Comparison of ENCODE assay signal across 8 mouse cellular contexts in the genomic region with DNA sequence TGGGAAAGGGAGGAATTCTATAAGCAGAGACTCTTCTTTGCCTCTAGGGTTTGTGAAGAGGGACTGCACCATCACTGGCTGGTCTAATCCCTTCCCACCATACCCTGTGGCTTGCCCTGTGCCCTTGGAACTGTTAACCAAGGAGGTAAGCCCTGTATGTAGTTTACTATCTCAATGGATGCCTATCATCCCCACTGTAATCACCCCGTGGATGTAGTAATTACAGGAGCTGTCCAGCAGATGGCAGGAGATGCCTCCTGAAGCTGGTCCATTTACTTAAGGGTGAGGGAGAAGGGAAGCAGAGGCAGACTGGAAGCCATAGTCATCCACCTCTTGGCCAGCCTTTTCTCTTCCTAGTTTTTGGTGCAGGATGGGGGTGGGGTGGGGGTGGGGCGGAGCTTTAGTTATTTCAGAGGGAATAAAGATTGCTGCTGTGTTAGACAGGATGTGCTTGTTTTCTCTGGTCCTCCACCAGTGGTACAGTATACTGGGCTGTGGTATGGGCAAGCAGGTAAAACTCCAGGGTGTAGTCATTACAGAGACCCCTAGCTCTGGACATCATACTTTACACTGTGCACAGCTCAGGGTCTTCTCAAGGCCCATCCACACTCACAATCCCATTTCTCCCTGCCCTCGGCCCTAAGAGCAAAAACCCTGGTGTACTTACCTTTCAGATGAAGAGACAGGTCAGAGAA. TPM values are rescaled to one million over a fixed set of nuclear protein-coding genes. Genes with fewer than 3 reads are reported as not detected.
DNase-seq lines count a peak whose midpoint lies in the region; ATAC-seq and TF ChIP-seq lines count a peak whose summit lies in the region.

No protein-coding gene starts in this region.

- ATAC-seq in hindbrain, embryonic 12.5 days (ENCODE audit: low FRiP score) = peak; percentile 55
- ATAC-seq in liver, embryonic 11.5 days (replicated peaks; ENCODE audit: low FRiP score) = peak; percentile 53

- H3K27ac ChIP-seq in ES-E14 (ENCODE audit: insufficient read depth, low read depth, low read length, poor library complexity, severe bottlenecking) = no peak overlapping the region
- no peak overlapping the region for H3K27ac ChIP-seq in hindbrain, embryonic 12.5 days
- no peak overlapping the region for H3K27ac ChIP-seq in liver, embryonic 11.5 days (ENCODE audit: low read depth, low read length)

- in situ Hi-C loops in ES-E14 (cut with MboI; ENCODE audit: low sequenced_read_pairs in 2 of 2, unreplicated experiment in 2 of 2) = no loop called here

- DNase-seq in heart, adult 18-20 months = peak; percentile 51 to 59
- no peak for DNase-seq in heart, adult 9 months (ENCODE audit: low spot score in 2 of 2)
- peak; percentile 40 for DNase-seq in ES-E14 (ENCODE audit: low read depth, low spot score)
- peak; percentile 80 to 83 for DNase-seq in cerebellum, postnatal 10 days
- DNase-seq in liver, embryonic 11.5 days (ENCODE audit: low spot score) = no peak
- peak; percentile 47 for DNase-seq in neural tube, embryonic 10.5 days (ENCODE audit: extremely low spot score, low spot score)
- DNase-seq in ovary, postnatal 36 days (ENCODE audit: low spot score) = no peak

- WGBS in hindbrain, embryonic 12.5 days = 45% methylated on average over 3 of the region's 3 CpGs
- WGBS in liver, embryonic 11.5 days = 38% methylated on average over 3 of the region's 3 CpGs

- no peak overlapping the region for H3K4me2 ChIP-seq in hindbrain, embryonic 12.5 days (replicated peaks)
- no peak overlapping the region for H3K4me2 ChIP-seq in liver, embryonic 11.5 days

- no peaks in the 10 kb centered on the region for H3K27me3 ChIP-seq in hindbrain, embryonic 12.5 days
- H3K27me3 ChIP-seq in liver, embryonic 11.5 days (replicated peaks; ENCODE audit: control insufficient read depth, insufficient read depth, low read length) = no peaks in the 10 kb centered on the region

- H3K9ac ChIP-seq in ES-E14 (ENCODE audit: insufficient read depth, low read depth, low read length, poor library complexity, severe bottlenecking) = no peak overlapping the region
- no peak overlapping the region for H3K9ac ChIP-seq in hindbrain, embryonic 12.5 days
- H3K9ac ChIP-seq in liver, embryonic 11.5 days (ENCODE audit: low read depth, low read length) = no peak overlapping the region

- no peaks in the 10 kb centered on the region for H3K4me1 ChIP-seq in ES-E14 (ENCODE audit: control insufficient read depth in 2 of 2, insufficient read depth in 2 of 2, low read length in 2 of 2, poor library complexity in 1 of 2)
- H3K4me1 ChIP-seq in hindbrain, embryonic 12.5 days = 0 out of 2 replicates have a peak, but pooled peaks cover 3% of the 10 kb centered on the region
- H3K4me1 ChIP-seq in liver, embryonic 11.5 days (replicated peaks; ENCODE audit: control insufficient read depth, insufficient read depth, low read length) = no peaks in the 10 kb centered on the region

- no peaks in the 10 kb centered on the region for H3K9me3 ChIP-seq in ES-E14 (ENCODE audit: control insufficient read depth, insufficient read depth, low read depth, low read length)
- no peaks in the 10 kb centered on the region for H3K9me3 ChIP-seq in hindbrain, embryonic 12.5 days (replicated peaks)
- no peaks in the 10 kb centered on the region for H3K9me3 ChIP-seq in liver, embryonic 11.5 days (ENCODE audit: control insufficient read depth, low read length)

- no peaks in the 10 kb centered on the region for H3K36me3 ChIP-seq in ES-E14 (ENCODE audit: control insufficient read depth, insufficient read depth, low read length, poor library complexity, severe bottlenecking)
- no peaks in the 10 kb centered on the region for H3K36me3 ChIP-seq in hindbrain, embryonic 12.5 days
- H3K36me3 ChIP-seq in liver, embryonic 11.5 days (ENCODE audit: control insufficient read depth, insufficient read depth, low read length) = no peaks in the 10 kb centered on the region

- H3K4me3 ChIP-seq in ES-E14 (ENCODE audit: insufficient read depth in 1 of 2, low read depth in 1 of 2, low read length in 2 of 2, poor library complexity in 1 of 2, severe bottlenecking in 1 of 2) = no peak overlapping the region
- no peak overlapping the region for H3K4me3 ChIP-seq in hindbrain, embryonic 12.5 days
- H3K4me3 ChIP-seq in liver, embryonic 11.5 days (ENCODE audit: low read depth, low read length) = no peak overlapping the region

TF ChIP-seq in ES-E14, 5 proteins besides CTCF, POLR2A, EP300 and RAD21:
- no peak for TF ChIP-seq ZNF384 (IDR thresholded peaks at IDR 0.05; ENCODE audit: low read depth, low read length)
- TF ChIP-seq CHD2 (IDR thresholded peaks at IDR 0.05; ENCODE audit: low read depth, low read length) = no peak
- no peak for TF ChIP-seq MAFK (IDR thresholded peaks at IDR 0.05; ENCODE audit: insufficient read depth, low read depth, low read length)
- peak; percentile 41; the same call in 1 of the 2 replicates for TF ChIP-seq ZC3H11A (IDR thresholded peaks at IDR 0.05; ENCODE audit: borderline replicate concordance, low read depth, low read length)
- no peak for TF ChIP-seq HCFC1 (IDR thresholded peaks at IDR 0.05; ENCODE audit: borderline replicate concordance, insufficient read depth, low read length)

RNA-seq across cellular contexts. Expression of a gene that starts 3.7 kb away (rescaled TPM):
- total RNA-seq in heart, adult 18-20 months (2021) = not detected
- total RNA-seq in ES-E14 (2012; rRNA removed) = not detected in 2 replicates
- not detected in 2 replicates for polyA plus RNA-seq in hindbrain, embryonic 12.5 days (2016; fragmentation: Nextera tagmentation; extraction: Ambion mirVana)
- not detected in 2 replicates for polyA plus RNA-seq in liver, embryonic 11.5 days (2014; fragmentation: Nextera tagmentation; extraction: Ambion mirVana)

RNA-seq across cellular contexts. Expression of a gene that starts 43.6 kb away (rescaled TPM):
- total RNA-seq in heart, adult 18-20 months (2021) = 100 to 1,000 TPM; 402 to 412 TPM
- 0.36 TPM in 1 of 2 replicates, not detected in the other for total RNA-seq in ES-E14 (2012; rRNA removed)
- 11.9 and 12.7 TPM in 2 replicates for polyA plus RNA-seq in hindbrain, embryonic 12.5 days (2016; fragmentation: Nextera tagmentation; extraction: Ambion mirVana)
- 6.1 and 8.0 TPM in 2 replicates for polyA plus RNA-seq in liver, embryonic 11.5 days (2014; fragmentation: Nextera tagmentation; extraction: Ambion mirVana)

Comparison
In these comparisons a context has a peak if more than half of its experiments do, and no peak if none do; other contexts are left out.
1. DNase-seq: peak in heart, adult 18-20 months (2 of 2), ES-E14 (single experiment), cerebellum, postnatal 10 days (2 of 2) and neural tube, embryonic 10.5 days (single experiment); none in heart, adult 9 months (0 of 2), liver, embryonic 11.5 days (single experiment) and ovary, postnatal 36 days (single experiment).
2. RNA of a gene that starts 43.6 kb away (total RNA-seq): 402 to 412 TPM in heart, adult 18-20 months; 0.36 TPM in ES-E14; every median in the first group is over 100 times any median in the second.